Mouse (Mus musculus): Measurements from ENCODE around the gene Nckap5. TPM values are rescaled to one million over a fixed set of nuclear protein-coding genes. Genes with fewer than 3 reads are reported as not detected.

The Nckap5 gene
- polyA plus RNA-seq, 1 experiment = 0.11 TPM

DNA sequence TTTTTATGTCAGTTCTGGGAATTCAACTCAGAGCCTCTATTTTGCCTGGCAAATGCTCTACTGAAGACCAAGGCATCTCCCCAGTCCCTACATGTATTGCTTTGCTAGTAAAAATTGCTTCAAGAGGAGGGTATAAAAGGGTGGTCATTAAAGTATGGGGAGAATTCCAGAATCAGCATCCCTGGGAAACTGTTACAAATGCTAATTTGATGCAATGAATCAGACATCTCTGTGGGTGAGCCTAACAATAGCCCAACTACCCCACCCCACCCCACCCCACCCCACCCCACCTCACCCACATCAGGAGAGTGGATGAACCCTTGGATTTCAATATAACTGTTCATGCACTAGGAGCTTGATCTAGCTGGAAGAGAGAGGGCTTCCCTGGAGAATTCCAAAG is 77.0 kb downstream of the Nckap5 start:
- no peaks in the 10 kb centered on the region for H3K79me2 ChIP-seq (ENCODE audit: control insufficient read depth, insufficient read depth)
- no peaks in the 10 kb centered on the region for H3K27me3 ChIP-seq (ENCODE audit: control insufficient read depth, insufficient read depth, insufficient read length)
- no peak for TF ChIP-seq REST (IDR thresholded peaks at IDR 0.05; ENCODE audit: insufficient read depth, insufficient read length)
- no peak for TF ChIP-seq CEBPB (IDR thresholded peaks at IDR 0.05; ENCODE audit: insufficient read depth, poor library complexity, severe bottlenecking)
- no peak for TF ChIP-seq USF1 (IDR thresholded peaks at IDR 0.05; ENCODE audit: low read depth)
- TF ChIP-seq MYOG (IDR thresholded peaks at IDR 0.05; ENCODE audit: control insufficient read depth in 1 of 3, insufficient read depth in 1 of 3, insufficient read length in 2 of 3, low read depth in 2 of 3) = no peak
- no peak for TF ChIP-seq MYOD1 (IDR thresholded peaks at IDR 0.05; ENCODE audit: control insufficient read depth in 1 of 3, insufficient read length in 2 of 3, low read depth in 2 of 3)
- TF ChIP-seq SRF (IDR thresholded peaks at IDR 0.05; ENCODE audit: control insufficient read depth, insufficient read length, low read depth) = no peak
- no peak for TF ChIP-seq POLR2A (IDR thresholded peaks at IDR 0.05; ENCODE audit: insufficient read length, low read depth)
- no peak for TF ChIP-seq E2F4 (IDR thresholded peaks at IDR 0.05; ENCODE audit: insufficient read depth)
- TF ChIP-seq TCF3 (IDR thresholded peaks at IDR 0.05; ENCODE audit: insufficient read length, low read depth) = no peak
- TF ChIP-seq POLR2AphosphoS2 (IDR thresholded peaks at IDR 0.05; ENCODE audit: insufficient read length, low read depth) = no peak
- no peak for TF ChIP-seq TCF12 (IDR thresholded peaks at IDR 0.05; ENCODE audit: insufficient read depth, poor library complexity, severe bottlenecking)
- no peak for TF ChIP-seq MAX (IDR thresholded peaks at IDR 0.05; ENCODE audit: low read depth)
- no peak overlapping the region for H3K4me3 ChIP-seq
- H3K4me2 ChIP-seq (ENCODE audit: low read depth) = no peak overlapping the region
- no peaks in the 10 kb centered on the region for H3K36me3 ChIP-seq (ENCODE audit: control insufficient read depth, insufficient read depth)
- no peak overlapping the region for H3ac ChIP-seq (ENCODE audit: control insufficient read depth, insufficient read length)

- TF ChIP-seq POLR2A (IDR thresholded peaks at IDR 0.05; ENCODE audit: insufficient read length, low read depth) = no peak
- no peak for TF ChIP-seq E2F4 (IDR thresholded peaks at IDR 0.05; ENCODE audit: insufficient read depth)
- no peak for TF ChIP-seq CEBPB (IDR thresholded peaks at IDR 0.05; ENCODE audit: insufficient read depth, poor library complexity, severe bottlenecking)
- TF ChIP-seq TCF12 (IDR thresholded peaks at IDR 0.05; ENCODE audit: insufficient read depth, poor library complexity, severe bottlenecking) = no peak
- Histone ChIP-seq H3K36me3 (ENCODE audit: control insufficient read depth, insufficient read depth) (no peaks in the 10 kb centered on the region), H3K4me2 (ENCODE audit: low read depth) (no peak overlapping the region), H3K79me2 (ENCODE audit: control insufficient read depth, insufficient read depth) (no peaks in the 10 kb centered on the region), H3ac (ENCODE audit: control insufficient read depth, insufficient read length) (no peak overlapping the region), H3K4me3 (no peak overlapping the region), H3K27me3 (ENCODE audit: control insufficient read depth, insufficient read depth, insufficient read length) (no peaks in the 10 kb centered on the region)
Measured at GRCm38 (mm10) chr1:126752247-126753037, 78.2 kb downstream of the Nckap5 start.

DNA sequence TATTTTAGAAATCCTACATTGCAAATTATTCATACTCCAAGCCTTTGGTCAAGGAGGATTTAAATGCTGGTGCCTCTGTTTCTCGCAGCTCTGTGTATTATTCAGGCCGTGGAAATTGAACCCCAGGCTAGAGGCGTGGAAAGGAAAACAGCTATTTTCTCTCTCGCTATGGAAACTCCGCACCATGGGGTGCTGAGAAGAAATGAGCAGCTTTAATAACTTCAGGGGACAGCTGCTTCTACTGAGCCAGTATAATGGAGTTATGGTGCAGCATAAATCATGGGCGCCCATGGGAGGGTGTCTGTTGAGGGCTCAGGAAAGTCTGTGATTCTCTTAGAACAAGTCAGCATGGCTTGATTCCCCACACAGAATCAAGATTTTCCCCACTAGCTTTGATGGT is 79.5 kb downstream of the Nckap5 start:
- Histone ChIP-seq H3K4me2 (ENCODE audit: low read depth) (no peak overlapping the region), H3K36me3 (ENCODE audit: control insufficient read depth, insufficient read depth) (no peaks in the 10 kb centered on the region), H3ac (ENCODE audit: control insufficient read depth, insufficient read length) (no peak overlapping the region), H3K79me2 (ENCODE audit: control insufficient read depth, insufficient read depth) (no peaks in the 10 kb centered on the region), H3K27me3 (ENCODE audit: control insufficient read depth, insufficient read depth, insufficient read length) (no peaks in the 10 kb centered on the region), H3K4me3 (no peak overlapping the region)
- no peak for TF ChIP-seq POLR2AphosphoS2 (IDR thresholded peaks at IDR 0.05; ENCODE audit: insufficient read length, low read depth)
- TF ChIP-seq CEBPB (IDR thresholded peaks at IDR 0.05; ENCODE audit: insufficient read depth, poor library complexity, severe bottlenecking) = no peak
- TF ChIP-seq REST (IDR thresholded peaks at IDR 0.05; ENCODE audit: insufficient read depth, insufficient read length) = no peak
- no peak for TF ChIP-seq USF1 (IDR thresholded peaks at IDR 0.05; ENCODE audit: low read depth)
- no peak for TF ChIP-seq MAX (IDR thresholded peaks at IDR 0.05; ENCODE audit: low read depth)

DNA sequence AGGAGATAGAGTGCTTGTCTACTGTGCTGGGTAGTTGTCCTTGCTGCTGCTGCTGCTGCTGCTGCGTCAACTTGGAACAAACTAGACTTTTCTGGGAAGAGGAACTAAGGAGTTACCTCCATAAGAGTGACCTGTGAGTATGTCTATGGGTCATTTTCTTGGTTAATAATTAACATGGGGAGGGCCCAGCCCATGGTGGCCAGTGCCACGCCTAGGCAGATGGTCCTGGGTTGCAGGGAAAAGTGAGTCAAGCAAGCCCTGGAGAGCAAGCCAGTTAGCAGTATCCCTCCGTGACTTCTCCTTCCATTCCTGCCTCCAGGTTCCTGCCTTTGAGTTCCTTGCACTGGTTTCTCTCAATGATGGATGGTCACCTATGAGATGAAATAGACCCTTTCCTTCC is 80.4 kb downstream of the Nckap5 start:
- H3K4me2 ChIP-seq (ENCODE audit: low read depth) = no peak overlapping the region
- no peaks in the 10 kb centered on the region for H3K27me3 ChIP-seq (ENCODE audit: control insufficient read depth, insufficient read depth, insufficient read length)
- H3K79me2 ChIP-seq (ENCODE audit: control insufficient read depth, insufficient read depth) = no peaks in the 10 kb centered on the region
- no peaks in the 10 kb centered on the region for H3K36me3 ChIP-seq (ENCODE audit: control insufficient read depth, insufficient read depth)
- TF ChIP-seq POLR2AphosphoS2 (IDR thresholded peaks at IDR 0.05; ENCODE audit: insufficient read length, low read depth) (no peak), CEBPB (IDR thresholded peaks at IDR 0.05; ENCODE audit: insufficient read depth, poor library complexity, severe bottlenecking) (no peak), MAX (IDR thresholded peaks at IDR 0.05; ENCODE audit: low read depth) (no peak), TCF3 (IDR thresholded peaks at IDR 0.05; ENCODE audit: insufficient read length, low read depth) (no peak), E2F4 (IDR thresholded peaks at IDR 0.05; ENCODE audit: insufficient read depth) (no peak), REST (IDR thresholded peaks at IDR 0.05; ENCODE audit: insufficient read depth, insufficient read length) (no peak), SRF (IDR thresholded peaks at IDR 0.05; ENCODE audit: control insufficient read depth, insufficient read length, low read depth) (no peak), POLR2A (IDR thresholded peaks at IDR 0.05; ENCODE audit: insufficient read length, low read depth) (no peak), MYOG (IDR thresholded peaks at IDR 0.05; ENCODE audit: control insufficient read depth in 1 of 3, insufficient read depth in 1 of 3, insufficient read length in 2 of 3, low read depth in 2 of 3) (no peak), MYOD1 (IDR thresholded peaks at IDR 0.05; ENCODE audit: control insufficient read depth in 1 of 3, insufficient read length in 2 of 3, low read depth in 2 of 3) (no peak), TCF12 (IDR thresholded peaks at IDR 0.05; ENCODE audit: insufficient read depth, poor library complexity, severe bottlenecking) (no peak), USF1 (IDR thresholded peaks at IDR 0.05; ENCODE audit: low read depth) (no peak)
- no peak overlapping the region for H3ac ChIP-seq (ENCODE audit: control insufficient read depth, insufficient read length)
- H3K4me3 ChIP-seq = no peak overlapping the region

- Histone ChIP-seq H3K36me3 (ENCODE audit: control insufficient read depth, insufficient read depth) (no peaks in the 10 kb centered on the region), H3K4me3 (no peak overlapping the region), H3ac (ENCODE audit: control insufficient read depth, insufficient read length) (no peak overlapping the region), H3K27me3 (ENCODE audit: control insufficient read depth, insufficient read depth, insufficient read length) (no peaks in the 10 kb centered on the region), H3K4me2 (ENCODE audit: low read depth) (no peak overlapping the region), H3K79me2 (ENCODE audit: control insufficient read depth, insufficient read depth) (no peaks in the 10 kb centered on the region)
- TF ChIP-seq E2F4 (IDR thresholded peaks at IDR 0.05; ENCODE audit: insufficient read depth) = no peak
Measured at GRCm38 (mm10) chr1:126747914-126748313, 82.7 kb downstream of the Nckap5 start.

Data from myocyte (in vitro differentiated cells).